Mouse (Mus musculus) limb, embryonic 14.5 days (tissue): ENCODE data around the gene Olfr1434. TPM values are rescaled to one million over a fixed set of nuclear protein-coding genes. Genes with fewer than 3 reads are reported as not detected.
"Not testable (repeated sequence)": the region's sequence is repeated elsewhere in the genome, so short reads cannot be mapped to it uniquely, and the experiment has no call there.

Experiments used
- ATAC-seq: fragments of 200-750 bp; cut with Nextera tagmentation; 2 replicates; pipeline ENCODE4 v1.8.0; 2017; ENCODE audit warnings: low read depth, moderate number of reproducible peaks, moderate TSS enrichment; ENCODE audit not compliant: low FRiP score
- DNase-seq: peaks from one replicate; pipeline ENCODE4 v3.0.0-alpha.2; 2015; ENCODE audit warnings: low spot score
- H3K27ac ChIP-seq: fragments of 300-500 bp; sonication (generic); replicated peaks from 2 replicates; pipeline ENCODE4 v1.5.1; 2014; ENCODE audit warnings: low read depth, mild to moderate bottlenecking, low read length, moderate library complexity, mixed read lengths
- H3K27me3 ChIP-seq: fragments of 300-500 bp; sonication (generic); 2 replicates; pipeline ENCODE4 v1.6.1; 2014; ENCODE audit warnings: low read length, mixed read lengths; ENCODE audit not compliant: control insufficient read depth, insufficient read depth
- H3K36me3 ChIP-seq: fragments of 300-500 bp; sonication (generic); 2 replicates; pipeline ENCODE4 v1.6.1; 2014; ENCODE audit warnings: mild to moderate bottlenecking, low read length, moderate library complexity, mixed read lengths; ENCODE audit not compliant: control insufficient read depth, insufficient read depth
- H3K4me1 ChIP-seq: fragments of 300-500 bp; sonication (generic); 2 replicates; pipeline ENCODE4 v1.6.1; 2014; ENCODE audit warnings: antibody characterized with exemption, low read length, mixed read lengths; ENCODE audit not compliant: control insufficient read depth, insufficient read depth
- H3K4me2 ChIP-seq: fragments of 300-500 bp; sonication (generic); replicated peaks from 2 replicates; pipeline ENCODE4 v1.6.1; 2014; ENCODE audit warnings: low read depth, mild to moderate bottlenecking, low read length, moderate library complexity; ENCODE audit not compliant: severe bottlenecking
- H3K4me3 ChIP-seq: fragments of 300-500 bp; sonication (generic); replicated peaks from 2 replicates; pipeline ENCODE4 v1.5.1; 2014; ENCODE audit warnings: low read length
- H3K9ac ChIP-seq: fragments of 300-500 bp; sonication (generic); 2 replicates; pipeline ENCODE4 v1.6.1; 2014; ENCODE audit warnings: mild to moderate bottlenecking, low read depth, low read length, moderate library complexity; ENCODE audit not compliant: severe bottlenecking
- H3K9me3 ChIP-seq: fragments of 300-500 bp; sonication (generic); 2 replicates; pipeline ENCODE4 v1.6.1; 2016; ENCODE audit warnings: low read length; ENCODE audit not compliant: control insufficient read depth
- POLR2A ChIP-seq: fragments of 200-500 bp; IDR thresholded peaks from 2 replicates; pipeline ENCODE4 v1.8.0; 2012; ENCODE audit warnings: inconsistent platforms, mild to moderate bottlenecking, moderate library complexity, borderline replicate concordance; ENCODE audit not compliant: insufficient read depth, insufficient read length; ENCODE audit errors: extremely low read depth
- WGBS: fragments of 180-500 bp; shearing (Covaris S2); extraction: QIAGEN DNeasy Blood & Tissue Kit; methylation state at CpG from one replicate; pipeline ENCODE4 v1.1.7; 2014; 5-methylcytosine and 5-hydroxymethylcytosine counted together
- polyA plus RNA-seq, 2 experiments: library from polyadenylated mRNA; depleted of rRNA in 1 of 2; stranded (reverse) in 1 of 2; unstranded in 1 of 2; fragments of >200 nt; fragmentation: Nextera tagmentation in 1 of 2; extraction: Ambion mirVana in 1 of 2; gene quantifications; 2 replicates each; pipeline versions ENCODE4 v1.2.1 to v1.2.3; 2012 to 2014

Olfr1434 gene
- polyA plus RNA-seq (2012; rRNA removed) (not detected in 2 replicates), polyA plus RNA-seq (2014; fragmentation: Nextera tagmentation; extraction: Ambion mirVana) (not detected in 2 replicates)

- Histone ChIP-seq H3K4me1 (no peaks in the 10 kb centered on the region), H3K9ac (no peak within 1 kb of the TSS), H3K36me3 (no peaks in the 10 kb centered on the region), H3K4me3 (no peak within 1 kb of the TSS), H3K27ac (no peak within 1 kb of the TSS), H3K4me2 (no peak within 1 kb of the TSS), H3K9me3 (no peaks in the 10 kb centered on the region), H3K27me3 (no peaks in the 10 kb centered on the region)
- WGBS: 73% methylated on average over 2 of the region's 2 CpGs
- ATAC-seq: no peak
- DNase-seq: no peak
- no peak for TF ChIP-seq POLR2A
Observed at GRCm38 (mm10) chr19:12279554-12279953, at the start of gene Olfr1434. Gene Olfr1434, plus strand, starts transcription at chr19:12279854.

- not testable (repeated sequence) for H3K4me1 ChIP-seq, ATAC-seq, DNase-seq, H3K4me2 ChIP-seq, H3K27ac ChIP-seq, H3K9ac ChIP-seq, H3K9me3 ChIP-seq, H3K4me3 ChIP-seq, H3K27me3 ChIP-seq, H3K36me3 ChIP-seq
Observed at GRCm38 (mm10) chr19:12232496-12232895, 47.2 kb upstream of the Olfr1434 start, which contains the start of gene Olfr1432. Gene Olfr1432, minus strand, starts transcription at chr19:12232596.

- no peaks in the 10 kb centered on the region for H3K27me3 ChIP-seq
- no peak for ATAC-seq
- H3K9me3 ChIP-seq: no peaks in the 10 kb centered on the region
- no peak for DNase-seq
- no peak within 1 kb of the TSS for H3K9ac ChIP-seq
- WGBS: 76% methylated on average over 1 of the region's 1 CpGs
- no peak within 1 kb of the TSS for H3K27ac ChIP-seq
- H3K36me3 ChIP-seq: no peaks in the 10 kb centered on the region
- TF ChIP-seq POLR2A: no peak
- no peaks in the 10 kb centered on the region for H3K4me1 ChIP-seq
- no peak within 1 kb of the TSS for H3K4me3 ChIP-seq
- H3K4me2 ChIP-seq: no peak within 1 kb of the TSS
Observed at GRCm38 (mm10) chr19:12241559-12241958, 38.1 kb upstream of the Olfr1434 start, which contains the start of gene Olfr262. Gene Olfr262, minus strand, starts transcription at chr19:12241659.

- Histone ChIP-seq H3K27ac (no peak within 1 kb of the TSS), H3K36me3 (no peaks in the 10 kb centered on the region), H3K4me3 (no peak within 1 kb of the TSS), H3K9me3 (no peaks in the 10 kb centered on the region), H3K27me3 (no peaks in the 10 kb centered on the region), H3K9ac (no peak within 1 kb of the TSS), H3K4me1 (no peaks in the 10 kb centered on the region), H3K4me2 (no peak within 1 kb of the TSS)
- ATAC-seq: no peak
- WGBS: 77% methylated on average over 1 of the region's 1 CpGs
- DNase-seq: no peak
- no peak for TF ChIP-seq POLR2A
Observed at GRCm38 (mm10) chr19:12260732-12261131, 18.9 kb upstream of the Olfr1434 start, which contains the start of gene Olfr235. Gene Olfr235, plus strand, starts transcription at chr19:12261032.

GRCm38 (mm10) chr19:12292979-12293378, 13.3 kb downstream of the Olfr1434 start:
- H3K27ac ChIP-seq: no peak overlapping the region
- no peak for ATAC-seq
- TF ChIP-seq POLR2A: no peak

GRCm38 (mm10) chr19:12299030-12299429, 19.4 kb downstream of the Olfr1434 start, which contains the start of gene Olfr1436:
Gene Olfr1436, minus strand, starts transcription at chr19:12299130.
- not testable (repeated sequence) for H3K4me3 ChIP-seq, H3K36me3 ChIP-seq, H3K27me3 ChIP-seq, H3K9ac ChIP-seq, H3K4me1 ChIP-seq, H3K9me3 ChIP-seq, DNase-seq, ATAC-seq, H3K27ac ChIP-seq, H3K4me2 ChIP-seq
- 88% methylated on average over 1 of the region's 1 CpGs for WGBS

More at GRCm38 (mm10) chr19:12292979-12293378, 13.3 kb downstream of the Olfr1434 start:
- DNase-seq: no peak
- Histone ChIP-seq H3K4me2 (no peak overlapping the region), H3K9me3 (no peaks in the 10 kb centered on the region), H3K4me3 (no peak overlapping the region), H3K4me1 (no peaks in the 10 kb centered on the region), H3K27me3 (no peaks in the 10 kb centered on the region), H3K36me3 (no peaks in the 10 kb centered on the region), H3K9ac (no peak overlapping the region)
